Mouse (Mus musculus) B cell, adult 2 months (primary cell): ENCODE data around the gene Nt5dc2.

Experiments used
- DNase-seq, 2 experiments: peaks; one replicate each; pipeline ENCODE4 v3.0.0; 2022

Gene Nt5dc2

DNA sequence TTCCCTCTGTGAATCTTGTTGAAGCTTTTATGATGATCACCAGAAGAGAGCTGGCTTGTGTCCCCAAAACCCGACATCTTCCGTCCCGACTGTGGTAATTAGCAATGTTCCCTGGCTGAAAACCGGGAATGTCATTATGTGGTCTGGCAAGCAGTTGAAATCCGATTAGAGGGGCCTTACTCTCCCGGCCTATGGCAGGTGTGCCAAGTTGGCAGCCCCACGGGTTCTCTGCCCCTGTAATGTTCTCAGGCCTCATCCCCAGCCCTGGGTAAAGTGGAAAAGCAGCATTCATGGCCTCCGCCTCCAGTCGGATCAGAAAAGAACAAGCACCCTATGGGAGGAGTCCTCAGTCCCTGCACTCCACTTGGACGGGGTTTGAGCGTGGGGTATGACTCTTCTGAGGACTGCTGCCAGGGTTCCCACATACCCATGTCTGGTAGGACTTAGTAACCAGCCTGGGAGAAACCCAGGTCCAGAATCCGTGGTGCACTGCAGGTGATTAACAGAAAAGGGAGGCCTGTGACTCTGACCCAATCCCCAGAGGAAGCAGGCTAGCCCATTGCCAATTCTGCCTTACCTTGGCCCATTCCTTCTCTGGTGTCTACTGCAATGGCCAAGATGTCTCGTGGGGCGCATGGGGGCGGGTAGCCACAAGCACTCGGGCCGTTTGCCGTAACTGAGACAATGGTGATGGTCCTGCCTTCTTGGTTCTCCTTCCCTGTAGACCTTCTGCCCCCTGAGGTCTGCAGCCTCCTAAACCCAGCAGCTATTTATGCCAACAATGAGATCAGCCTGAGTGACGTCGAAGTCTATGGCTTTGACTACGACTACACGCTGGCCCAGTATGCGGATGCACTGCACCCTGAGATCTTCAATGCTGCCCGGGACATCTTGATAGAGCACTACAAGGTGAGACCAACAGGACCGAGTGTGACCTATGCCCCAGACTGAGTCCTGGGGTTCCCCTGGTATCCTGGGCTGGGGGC, 3.5 kb downstream of the Nt5dc2 start:
- no peak for DNase-seq

GRCm38 (mm10) chr14:31135495-31136410, 4.9 kb downstream of the Nt5dc2 start:
- no peak for DNase-seq

DNA sequence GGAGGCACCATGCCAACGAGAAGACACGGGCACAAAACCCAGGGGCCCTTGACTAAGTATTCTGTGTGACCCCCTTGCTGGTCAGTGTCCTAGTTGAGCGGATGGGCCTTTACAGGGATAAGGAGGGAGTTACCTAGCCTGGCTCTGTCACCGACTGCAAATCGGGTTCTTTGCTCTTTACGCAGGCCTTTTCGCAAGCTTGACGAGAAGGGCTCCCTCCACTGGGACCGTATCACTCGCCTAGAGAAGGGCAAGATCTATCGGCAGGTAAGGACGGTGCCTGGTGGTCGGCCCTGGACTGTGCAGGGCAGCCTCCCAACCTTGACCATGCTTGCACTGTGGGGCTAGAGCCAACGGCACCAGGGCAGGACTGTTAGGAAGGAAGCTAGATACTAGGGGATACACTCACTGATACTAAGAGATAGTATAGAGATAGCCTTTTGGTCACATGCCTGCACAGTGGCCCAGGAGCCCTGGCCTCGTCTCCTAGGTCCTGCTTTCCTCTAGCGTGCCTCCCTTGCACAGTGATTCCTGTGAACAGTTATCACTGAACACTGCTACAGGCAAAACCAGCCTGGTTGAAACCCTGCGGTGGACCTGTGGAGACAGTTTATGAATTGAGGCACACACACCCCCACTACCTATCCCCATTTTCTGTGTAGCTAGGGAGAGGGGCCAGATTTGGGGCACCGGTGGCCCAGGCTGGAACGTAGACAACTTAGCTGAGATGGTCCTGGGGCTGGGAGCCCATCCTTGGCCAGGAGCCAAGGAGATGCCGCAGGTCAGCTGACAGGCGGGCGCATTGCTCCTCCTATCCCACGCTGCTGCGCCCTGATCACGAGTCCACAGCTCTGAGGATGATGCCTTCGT, 5.8 kb downstream of the Nt5dc2 start:
- no peak for DNase-seq

GRCm38 (mm10) chr14:31137281-31137595, 6.4 kb downstream of the Nt5dc2 start:
- no peak for DNase-seq

DNA sequence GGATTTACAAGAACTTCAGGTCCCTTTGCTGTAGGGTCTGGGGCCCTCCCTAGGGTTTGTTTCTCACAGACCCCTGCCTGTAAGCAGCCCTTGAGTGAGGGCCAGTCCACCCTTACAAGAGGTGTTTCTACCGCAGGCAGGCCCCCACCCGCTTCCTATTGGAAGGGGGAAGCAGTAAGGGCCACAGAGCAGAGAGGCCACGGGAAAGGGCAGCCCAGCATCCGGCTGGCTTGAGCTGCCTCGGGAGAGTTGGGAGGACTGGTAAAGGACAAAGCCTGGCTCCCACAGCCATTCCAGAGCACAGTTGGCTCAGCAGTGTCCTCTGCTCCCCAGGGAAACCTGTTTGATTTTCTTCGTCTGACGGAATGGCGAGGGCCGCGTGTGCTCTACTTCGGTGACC, 6.9 kb downstream of the Nt5dc2 start:
- DNase-seq: no peak

GRCm38 (mm10) chr14:31138219-31138896, 7.5 kb downstream of the Nt5dc2 start:
- no peak for DNase-seq

DNA sequence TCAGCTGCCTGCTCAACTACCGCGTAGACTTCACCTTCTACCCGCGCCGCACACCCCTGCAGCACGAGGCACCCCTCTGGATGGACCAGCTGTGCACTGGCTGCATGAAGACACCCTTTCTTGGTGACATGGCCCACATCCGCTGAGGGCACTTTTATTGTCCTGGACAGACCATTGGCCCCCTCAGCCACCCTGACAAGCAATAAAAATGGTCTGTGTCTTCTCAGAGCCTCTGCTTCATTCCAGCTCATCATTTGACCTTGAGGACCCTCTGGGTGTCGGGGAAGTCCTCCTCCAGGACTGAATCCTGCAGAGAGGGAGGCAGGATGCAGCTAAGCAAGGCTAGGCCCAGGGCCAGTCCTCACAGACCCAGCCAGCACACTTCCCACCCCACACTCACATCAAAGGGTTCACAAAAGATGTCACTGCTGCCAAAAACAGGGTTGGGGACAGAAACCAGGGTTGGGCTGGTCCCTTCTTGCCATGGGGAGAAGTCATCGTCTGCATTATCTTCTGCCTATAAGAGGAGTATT, 8.1 kb downstream of the Nt5dc2 start:
- no peak for DNase-seq

GRCm38 (mm10) chr14:31139666-31140065, 8.8 kb downstream of the Nt5dc2 start:
- no peak for DNase-seq

GRCm38 (mm10) chr14:31140141-31140540, 9.3 kb downstream of the Nt5dc2 start:
- no peak for DNase-seq

- no peak for DNase-seq
These were observed 10.2 kb downstream of the Nt5dc2 start for GRCm38 (mm10) chr14:31141011-31141410.

DNA sequence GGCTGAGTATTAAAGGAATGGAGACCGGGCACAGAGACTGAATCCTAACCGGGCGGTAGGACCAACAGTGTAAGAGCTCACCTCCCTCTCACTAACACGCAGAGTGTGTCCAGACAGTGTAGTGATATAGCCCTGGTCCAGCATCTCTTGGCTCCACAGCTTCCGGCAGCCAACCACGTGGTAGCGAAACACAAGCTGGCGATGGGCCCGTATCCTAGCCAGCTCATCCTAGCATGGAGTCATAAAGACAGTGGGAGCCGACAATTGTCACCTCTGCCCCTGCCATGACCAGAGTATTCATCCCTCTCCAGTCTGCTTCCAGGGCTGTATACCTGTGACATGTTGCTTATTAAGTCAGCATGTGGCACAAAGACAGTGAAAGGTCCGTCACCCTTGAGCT, 14.8 kb downstream of the Nt5dc2 start:
- DNase-seq: no peak

GRCm38 (mm10) chr14:31160196-31161150, 29.6 kb downstream of the Nt5dc2 start:
- DNase-seq: no peak

GRCm38 (mm10) chr14:31161191-31161590, 30.3 kb downstream of the Nt5dc2 start:
- no peak for DNase-seq

- DNase-seq: no peak
These were observed 30.8 kb downstream of the Nt5dc2 start for GRCm38 (mm10) chr14:31161638-31162037.

DNA sequence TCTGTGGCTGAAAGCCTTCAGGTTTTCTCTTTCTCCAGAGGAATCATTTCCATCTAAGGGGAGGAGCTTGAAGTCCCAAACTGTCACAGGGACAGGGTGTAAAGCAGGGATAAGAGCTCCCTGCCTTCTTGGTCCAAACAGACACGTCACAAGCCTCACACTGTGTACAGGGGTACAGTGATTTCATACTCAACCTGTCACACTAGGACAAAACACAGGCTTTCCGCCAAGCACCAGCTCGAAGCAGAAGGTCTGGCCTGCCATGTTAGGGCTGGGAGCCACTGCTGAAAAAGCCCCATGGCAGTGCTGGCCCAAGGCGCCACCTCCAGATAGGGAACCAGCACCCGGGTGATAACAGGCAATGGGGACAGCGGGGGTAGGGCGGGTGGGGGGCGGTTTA, 33.2 kb downstream of the Nt5dc2 start:
- no peak for DNase-seq

DNA sequence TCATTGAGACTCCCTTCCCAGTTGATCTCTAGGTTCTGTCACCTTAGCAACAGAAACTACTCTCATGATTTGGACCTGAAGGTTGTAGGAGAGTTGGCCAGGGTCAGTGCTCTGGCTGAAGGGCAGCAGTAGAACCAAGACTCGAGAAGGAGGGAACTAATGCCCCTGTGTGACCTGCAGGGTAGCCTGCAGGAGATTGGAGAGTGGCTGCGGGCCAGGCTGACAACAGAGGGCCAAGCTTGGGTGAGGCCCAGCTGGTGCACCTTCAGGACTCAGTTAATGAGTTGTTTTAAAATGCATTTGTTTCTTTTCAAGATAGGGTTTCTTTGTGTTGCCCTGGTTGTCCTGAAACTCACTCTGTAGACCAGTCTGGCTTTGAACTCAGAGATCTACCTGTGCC, 34.2 kb downstream of the Nt5dc2 start:
- no peak for DNase-seq

- DNase-seq: no peak
These were observed 34.6 kb downstream of the Nt5dc2 start for GRCm38 (mm10) chr14:31165458-31165857.

DNA sequence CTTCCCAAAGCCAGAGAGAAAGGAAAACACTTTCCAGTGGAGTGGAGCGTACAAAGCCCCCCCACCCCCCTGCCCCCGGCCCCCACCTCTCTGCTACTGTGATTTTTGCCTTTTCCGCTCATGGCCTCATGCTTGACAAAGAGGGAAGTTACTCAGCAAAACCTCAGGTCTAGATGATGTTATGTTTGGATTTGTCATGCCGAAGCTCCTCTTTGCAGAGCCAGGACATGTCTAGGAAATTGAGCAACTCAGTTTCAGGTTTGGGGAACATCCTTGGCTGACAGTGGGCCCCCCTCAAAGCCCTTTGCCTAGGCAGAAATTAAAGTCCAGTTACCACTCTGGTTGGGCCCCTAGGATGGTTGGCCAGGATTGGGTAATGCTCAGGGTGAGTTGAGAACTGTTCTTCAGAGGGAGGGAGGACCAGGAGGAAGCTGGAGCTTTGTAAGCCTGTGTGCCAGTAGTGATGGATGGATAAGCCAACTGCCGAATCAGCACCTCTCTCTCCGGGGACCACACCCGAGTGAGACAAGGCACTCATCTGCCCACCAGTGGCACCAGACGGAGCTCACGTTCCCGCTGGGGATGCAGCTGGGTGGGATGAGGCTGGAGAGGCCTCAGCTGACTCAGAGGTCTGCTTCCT, 35.3 kb downstream of the Nt5dc2 start:
- no peak for DNase-seq

DNA sequence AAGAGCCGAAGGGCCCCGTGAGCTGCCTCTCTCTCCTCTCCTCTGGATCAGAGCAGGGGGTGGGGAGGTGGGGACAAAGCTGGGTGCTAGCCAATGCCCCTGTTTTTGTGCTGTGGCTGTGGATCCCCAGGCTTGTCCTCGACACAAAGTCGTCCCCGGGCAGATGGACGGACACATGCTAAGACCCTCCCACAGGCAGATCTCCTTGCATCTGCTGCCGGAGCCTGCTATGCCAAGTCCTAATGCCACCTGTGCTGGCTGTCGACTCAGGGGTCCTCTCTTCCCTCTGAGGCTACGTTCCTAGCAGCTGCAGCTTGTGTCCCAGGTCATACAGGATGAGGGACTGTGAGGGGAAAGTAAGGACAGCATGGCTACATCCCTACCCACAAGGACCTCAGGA, 36.0 kb downstream of the Nt5dc2 start:
- no peak for DNase-seq

DNA sequence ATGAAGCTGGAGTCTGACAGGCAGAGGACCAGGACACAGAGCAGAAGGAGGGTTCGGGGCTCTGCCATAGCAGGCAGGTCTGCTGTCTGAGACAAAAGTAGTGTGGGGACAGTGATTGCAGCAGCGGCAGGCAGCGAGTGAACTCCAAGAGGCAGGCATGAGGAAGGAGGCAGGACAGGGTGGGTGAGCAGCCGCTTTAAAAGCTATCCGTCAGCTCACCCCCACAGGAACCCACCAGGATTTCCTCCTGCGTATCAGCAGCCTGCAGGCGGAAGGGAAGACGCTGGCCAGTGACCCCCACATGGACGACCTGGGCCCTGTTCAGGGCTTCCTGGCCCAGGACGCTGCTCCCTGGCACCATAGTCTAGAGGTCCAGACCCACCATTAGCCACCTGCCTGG, 37.6 kb downstream of the Nt5dc2 start, which contains the start of gene Stab1:
Gene Stab1, minus strand, starts transcription at position 217 of the 400 bp plus-strand sequence.
- no peak for DNase-seq
